Mouse (Mus musculus): ENCODE measurements around the gene Mturn. TPM values are rescaled to one million over a fixed set of nuclear protein-coding genes. Genes with fewer than 3 reads are reported as not detected.

Gene Mturn
- total and polyA plus RNA-seq, 2 experiments from 2014 or later = 107 to 241 TPM

DNA sequence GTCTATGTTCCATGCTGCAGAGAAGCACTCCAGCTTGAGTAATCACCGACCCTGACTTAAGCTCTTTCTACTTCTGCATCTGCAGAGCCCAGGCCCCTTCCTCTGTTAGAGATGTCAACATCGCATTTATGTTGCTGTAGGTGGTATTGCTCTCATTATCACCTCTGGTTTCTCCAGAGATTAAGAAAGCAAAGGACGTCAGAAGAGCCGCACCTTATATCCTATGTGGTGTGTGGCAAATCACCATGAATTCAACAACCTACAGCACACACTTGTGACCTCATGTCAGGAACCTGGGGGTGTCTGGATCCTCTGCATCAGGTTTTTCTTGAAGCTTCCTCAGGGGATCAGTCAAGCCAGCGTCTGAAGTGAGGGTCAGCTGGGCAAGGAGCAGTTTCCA is 46.0 kb downstream of the Mturn start:
- H3K4me1 ChIP-seq (ENCODE audit: insufficient read depth) = no peaks in the 10 kb centered on the region
- H3K4me2 ChIP-seq (ENCODE audit: low read depth) = no peak overlapping the region
- H3K9ac ChIP-seq = no peak overlapping the region
- H3K9me3 ChIP-seq (ENCODE audit: low read length) = no peaks in the 10 kb centered on the region
- no peak for ATAC-seq
- TF ChIP-seq CTCF (IDR thresholded peaks at IDR 0.05; ENCODE audit: low read depth) = no peak
- H3K36me3 ChIP-seq (ENCODE audit: insufficient read depth) = no peaks in the 10 kb centered on the region
- no peak overlapping the region for H3K4me3 ChIP-seq (ENCODE audit: low read depth, low read length)
- WGBS = 93% methylated on average over 5 of the region's 5 CpGs
- H3K27ac ChIP-seq (ENCODE audit: low read depth, low read length) = no peak overlapping the region
- no peaks in the 10 kb centered on the region for H3K27me3 ChIP-seq (ENCODE audit: insufficient read depth, low read length)
- no peak for DNase-seq

DNA sequence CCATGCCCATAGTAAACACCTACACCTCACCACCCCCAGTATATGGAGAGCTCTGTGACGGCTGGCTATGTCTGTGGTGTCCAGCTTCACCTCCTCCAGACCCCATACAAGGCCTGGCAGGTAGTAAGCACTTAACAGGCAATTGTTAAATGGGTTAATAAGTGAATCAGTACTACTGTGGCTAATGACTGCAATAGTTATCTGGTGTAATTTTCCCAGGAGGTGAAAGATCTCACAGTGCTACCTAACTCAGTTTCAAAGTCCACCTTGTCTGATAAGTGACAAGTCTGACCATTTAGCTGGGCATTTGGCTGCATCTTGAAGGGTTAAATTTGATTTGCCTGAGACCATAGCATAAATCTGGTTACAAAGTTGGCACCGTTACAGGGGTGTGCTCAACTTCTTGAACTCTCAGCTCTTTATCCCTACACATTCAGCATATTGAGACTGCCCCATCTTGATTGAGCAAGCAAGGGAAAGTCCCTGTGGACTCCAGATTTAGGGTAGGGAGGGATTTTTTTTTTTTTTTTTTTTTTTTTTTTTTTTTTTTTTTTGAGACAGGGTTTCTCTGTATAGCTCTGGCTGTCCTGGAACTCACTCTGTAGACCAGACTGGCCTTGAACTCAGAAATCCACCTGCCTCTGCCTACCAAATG is 48.2 kb downstream of the Mturn start:
- WGBS = 85% methylated on average over 2 of the region's 2 CpGs

DNA sequence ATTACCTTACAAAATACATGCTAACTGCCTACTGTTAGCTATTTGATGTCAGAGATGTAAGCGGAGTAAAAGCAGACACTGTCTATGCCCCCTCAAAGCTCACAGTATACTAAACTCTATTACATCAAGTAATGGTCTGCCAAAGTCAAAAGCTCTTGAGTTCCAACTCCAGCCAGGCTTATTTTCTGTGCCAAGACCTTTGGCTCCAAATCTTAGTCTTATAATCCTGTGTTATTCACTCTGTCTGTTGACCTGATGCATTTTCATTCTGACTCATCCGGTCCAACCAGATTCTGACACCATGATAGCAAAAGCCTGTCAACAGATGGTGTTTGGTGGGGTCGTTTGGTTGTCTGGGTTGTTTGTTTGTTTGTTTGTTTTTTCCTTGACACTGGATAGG is 50.3 kb downstream of the Mturn start:
- 67% methylated on average over 3 of the region's 3 CpGs for WGBS
- H3K9me3 ChIP-seq (ENCODE audit: low read length) = no peaks in the 10 kb centered on the region
- TF ChIP-seq CTCF (IDR thresholded peaks at IDR 0.05; ENCODE audit: low read depth) = no peak
- ATAC-seq (no peak), DNase-seq (no peak)
- no peak overlapping the region for H3K27ac ChIP-seq (ENCODE audit: low read depth, low read length)
- H3K9ac ChIP-seq = no peak overlapping the region
- H3K4me3 ChIP-seq (ENCODE audit: low read depth, low read length) = no peak overlapping the region
- H3K27me3 ChIP-seq (ENCODE audit: insufficient read depth, low read length) = no peaks in the 10 kb centered on the region
- no peak overlapping the region for H3K4me2 ChIP-seq (ENCODE audit: low read depth)
- H3K36me3 ChIP-seq (ENCODE audit: insufficient read depth) = no peaks in the 10 kb centered on the region
- H3K4me1 ChIP-seq (ENCODE audit: insufficient read depth) = 0 out of 2 replicates have a peak, but pooled peaks cover 2% of the 10 kb centered on the region

More for the DNA sequence above, 48.2 kb downstream of the Mturn start:
- TF ChIP-seq CTCF (IDR thresholded peaks at IDR 0.05; ENCODE audit: low read depth) = no peak
- H3K4me2 ChIP-seq (ENCODE audit: low read depth) = no peak overlapping the region
- DNase-seq (no peak), ATAC-seq (no peak)
- 0 out of 2 replicates have a peak, but pooled peaks cover 2% of the 10 kb centered on the region for H3K4me1 ChIP-seq (ENCODE audit: insufficient read depth)
- H3K4me3 ChIP-seq (ENCODE audit: low read depth, low read length) = no peak overlapping the region
- H3K9me3 ChIP-seq (ENCODE audit: low read length) = no peaks in the 10 kb centered on the region
- H3K9ac ChIP-seq = no peak overlapping the region
- H3K27ac ChIP-seq (ENCODE audit: low read depth, low read length) = no peak overlapping the region
- H3K27me3 ChIP-seq (ENCODE audit: insufficient read depth, low read length) = no peaks in the 10 kb centered on the region
- no peaks in the 10 kb centered on the region for H3K36me3 ChIP-seq (ENCODE audit: insufficient read depth)

DNA sequence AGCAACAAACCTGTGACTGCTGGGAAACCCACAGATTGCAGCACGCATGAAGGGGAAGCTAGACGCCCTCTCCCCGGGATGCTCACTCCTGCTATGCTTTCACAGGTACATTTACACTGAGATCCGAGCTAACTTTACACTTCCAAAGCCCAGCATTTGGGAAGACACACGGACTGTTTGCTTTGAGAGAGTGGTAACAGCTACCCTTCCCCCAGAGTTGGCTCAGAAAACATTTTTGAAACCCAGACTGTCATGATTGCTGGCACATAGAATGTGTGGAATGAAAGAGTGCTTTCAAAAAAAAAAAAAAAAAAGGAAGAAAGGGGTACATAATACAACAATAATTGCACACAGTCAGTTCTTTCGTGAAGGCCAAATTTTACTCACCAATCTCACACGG is 51.3 kb downstream of the Mturn start:
- 43% methylated on average over 7 of the region's 7 CpGs for WGBS
- Histone ChIP-seq H3K4me2 (ENCODE audit: low read depth) (no peak overlapping the region), H3K4me1 (ENCODE audit: insufficient read depth) (0 out of 2 replicates have a peak, but pooled peaks cover 2% of the 10 kb centered on the region), H3K36me3 (ENCODE audit: insufficient read depth) (no peaks in the 10 kb centered on the region), H3K9me3 (ENCODE audit: low read length) (no peaks in the 10 kb centered on the region), H3K4me3 (ENCODE audit: low read depth, low read length) (no peak overlapping the region), H3K27ac (ENCODE audit: low read depth, low read length) (peak overlapping the region; percentile 72), H3K27me3 (ENCODE audit: insufficient read depth, low read length) (no peaks in the 10 kb centered on the region), H3K9ac (no peak overlapping the region)
- DNase-seq (peak; percentile 57), ATAC-seq (peak; percentile 76)
- no peak for TF ChIP-seq CTCF (IDR thresholded peaks at IDR 0.05; ENCODE audit: low read depth)

DNA sequence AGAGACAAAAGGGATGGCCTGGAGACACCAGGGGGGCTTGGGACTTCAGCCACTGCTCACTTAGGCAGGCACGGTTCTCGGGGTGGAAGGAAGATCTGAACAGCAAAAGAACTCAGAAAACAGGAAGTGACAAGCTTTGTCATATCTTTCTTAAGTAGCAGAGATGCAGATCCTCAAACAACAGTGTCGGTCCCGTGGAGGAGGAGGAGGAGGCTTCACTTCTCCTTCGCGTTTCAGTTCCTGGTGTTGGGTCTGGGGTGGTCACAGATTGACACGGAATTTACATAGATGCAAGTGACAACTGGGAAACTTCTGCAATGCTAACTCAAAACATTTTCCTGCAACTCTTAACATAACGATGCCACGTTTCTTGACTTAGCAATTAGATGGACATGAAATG is 54.7 kb downstream of the Mturn start:
- Histone ChIP-seq H3K27ac (ENCODE audit: low read depth, low read length) (no peak overlapping the region), H3K9ac (no peak overlapping the region), H3K4me2 (ENCODE audit: low read depth) (no peak overlapping the region), H3K27me3 (ENCODE audit: insufficient read depth, low read length) (no peaks in the 10 kb centered on the region), H3K36me3 (ENCODE audit: insufficient read depth) (no peaks in the 10 kb centered on the region), H3K4me1 (ENCODE audit: insufficient read depth) (0 out of 2 replicates have a peak, but pooled peaks cover 2% of the 10 kb centered on the region), H3K4me3 (ENCODE audit: low read depth, low read length) (no peak overlapping the region), H3K9me3 (ENCODE audit: low read length) (no peaks in the 10 kb centered on the region)
- DNase-seq (no peak), ATAC-seq (no peak)
- WGBS = 70% methylated on average over 9 of the region's 9 CpGs
- TF ChIP-seq CTCF (IDR thresholded peaks at IDR 0.05; ENCODE audit: low read depth) = no peak

DNA sequence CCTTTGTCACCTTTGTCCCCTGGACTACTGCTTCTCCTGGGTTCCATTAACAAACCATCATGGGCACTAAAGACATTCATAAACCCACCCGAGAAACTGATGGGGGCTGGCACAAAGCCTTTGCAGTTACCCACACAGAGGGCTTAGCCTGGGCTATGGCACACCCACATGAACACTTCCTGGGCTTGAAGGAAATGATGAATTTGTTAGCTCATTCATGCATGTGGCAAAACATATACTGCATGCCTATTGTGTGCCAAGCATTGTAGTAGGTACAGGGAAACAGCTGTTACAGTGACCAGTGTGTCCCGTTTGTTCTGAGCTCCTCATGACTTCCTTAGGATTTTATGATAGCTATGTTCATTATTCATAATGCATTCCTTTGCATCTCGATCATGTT is 55.8 kb downstream of the Mturn start:
- ATAC-seq = no peak
- Histone ChIP-seq H3K36me3 (ENCODE audit: insufficient read depth) (no peaks in the 10 kb centered on the region), H3K27ac (ENCODE audit: low read depth, low read length) (no peak overlapping the region), H3K9me3 (ENCODE audit: low read length) (no peaks in the 10 kb centered on the region), H3K4me1 (ENCODE audit: insufficient read depth) (0 out of 2 replicates have a peak, but pooled peaks cover 2% of the 10 kb centered on the region), H3K27me3 (ENCODE audit: insufficient read depth, low read length) (no peaks in the 10 kb centered on the region), H3K4me3 (ENCODE audit: low read depth, low read length) (no peak overlapping the region), H3K4me2 (ENCODE audit: low read depth) (no peak overlapping the region), H3K9ac (no peak overlapping the region)
- TF ChIP-seq CTCF (IDR thresholded peaks at IDR 0.05; ENCODE audit: low read depth) = no peak
- no peak for DNase-seq
- WGBS = 83% methylated on average over 3 of the region's 3 CpGs

DNA sequence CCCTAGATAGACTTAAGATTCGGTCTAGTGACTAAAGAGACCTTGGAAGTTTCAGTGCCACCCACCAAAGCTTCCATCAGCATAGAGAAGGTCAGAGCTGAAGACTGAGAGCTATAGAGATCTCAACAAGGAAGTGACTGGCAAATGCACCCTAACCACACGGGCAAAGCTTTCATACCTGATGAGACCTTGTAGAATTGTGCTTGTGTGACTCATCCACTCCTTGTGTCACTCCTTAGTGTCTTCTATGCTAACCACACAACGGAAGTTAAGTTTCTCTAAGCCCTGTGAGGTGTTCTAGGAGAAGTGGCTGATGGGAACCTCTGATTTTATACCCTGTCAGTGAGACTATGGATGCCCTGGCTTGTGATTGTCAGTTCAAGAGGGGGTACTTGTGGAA is 56.3 kb downstream of the Mturn start:
- H3K4me3 ChIP-seq (ENCODE audit: low read depth, low read length) = no peak overlapping the region
- no peaks in the 10 kb centered on the region for H3K27me3 ChIP-seq (ENCODE audit: insufficient read depth, low read length)
- ATAC-seq (no peak), DNase-seq (no peak)
- 0 out of 2 replicates have a peak, but pooled peaks cover 2% of the 10 kb centered on the region for H3K4me1 ChIP-seq (ENCODE audit: insufficient read depth)
- H3K9me3 ChIP-seq (ENCODE audit: low read length) = no peaks in the 10 kb centered on the region
- 93% methylated on average over 3 of the region's 3 CpGs for WGBS
- no peak overlapping the region for H3K9ac ChIP-seq
- no peaks in the 10 kb centered on the region for H3K36me3 ChIP-seq (ENCODE audit: insufficient read depth)
- no peak for TF ChIP-seq CTCF (IDR thresholded peaks at IDR 0.05; ENCODE audit: low read depth)
- no peak overlapping the region for H3K27ac ChIP-seq (ENCODE audit: low read depth, low read length)
- no peak overlapping the region for H3K4me2 ChIP-seq (ENCODE audit: low read depth)
